Mouse (Mus musculus) right cerebral cortex, postnatal 10 days (tissue): Measurements from ENCODE around the gene Serbp1.

ENCODE experiments used
- DNase-seq, 2 experiments: peaks; one replicate each; pipeline ENCODE4 v3.0.0; 2021; ENCODE audit warnings: low spot score in 2 of 2

Serbp1 gene

GRCm38 (mm10) chr6:67301230-67301629 lies 63.3 kb downstream of the Serbp1 start:
- no peak for DNase-seq

GRCm38 (mm10) chr6:67302471-67302870 lies 64.5 kb downstream of the Serbp1 start:
- no peak for DNase-seq

- DNase-seq, result no peak
Measured at GRCm38 (mm10) chr6:67303210-67303609, 65.2 kb downstream of the Serbp1 start.

- no peak for DNase-seq
Measured at GRCm38 (mm10) chr6:67308994-67309393, 71.0 kb downstream of the Serbp1 start.

- DNase-seq, result no peak
Measured at GRCm38 (mm10) chr6:67309752-67310151, 71.8 kb downstream of the Serbp1 start.

DNA sequence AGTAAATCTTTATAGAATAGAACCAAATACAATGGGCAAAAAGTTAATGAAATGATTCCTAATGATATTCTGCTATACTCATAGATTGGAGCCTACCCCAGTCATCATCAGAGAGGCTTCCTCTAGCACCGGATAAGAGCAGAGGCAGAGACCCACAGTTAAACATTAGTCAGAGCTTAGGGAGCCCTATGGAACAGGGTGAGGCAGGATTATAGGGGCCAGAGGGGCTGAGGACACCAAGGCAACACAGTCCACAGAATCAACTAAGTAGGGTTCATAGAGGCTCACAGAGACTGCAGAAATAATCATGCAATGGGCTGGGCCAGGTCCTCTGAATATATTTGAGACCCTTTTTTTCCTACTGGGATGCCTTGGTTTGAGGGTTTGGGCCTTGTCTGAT lies 76.7 kb downstream of the Serbp1 start:
- no peak for DNase-seq

DNA sequence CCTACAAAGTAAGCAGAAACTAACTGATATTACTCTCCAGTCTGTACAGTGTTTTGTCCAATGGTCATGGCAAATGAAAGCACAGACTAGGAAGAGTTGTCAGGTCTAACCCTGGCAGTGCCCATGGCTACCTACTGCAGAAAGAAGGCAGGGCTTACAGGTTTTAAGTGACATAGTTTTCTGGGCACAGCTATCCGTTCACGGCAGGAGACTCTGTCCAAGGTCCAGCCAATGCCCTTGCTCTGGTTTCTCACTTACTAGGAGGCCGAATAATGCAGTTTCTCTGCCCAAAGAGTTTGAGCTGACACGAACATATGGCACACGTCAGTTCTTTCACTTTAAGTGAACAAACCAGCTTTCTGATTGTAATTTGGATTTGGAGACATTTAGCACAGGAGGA lies 79.1 kb downstream of the Serbp1 start:
- DNase-seq, result no peak

DNA sequence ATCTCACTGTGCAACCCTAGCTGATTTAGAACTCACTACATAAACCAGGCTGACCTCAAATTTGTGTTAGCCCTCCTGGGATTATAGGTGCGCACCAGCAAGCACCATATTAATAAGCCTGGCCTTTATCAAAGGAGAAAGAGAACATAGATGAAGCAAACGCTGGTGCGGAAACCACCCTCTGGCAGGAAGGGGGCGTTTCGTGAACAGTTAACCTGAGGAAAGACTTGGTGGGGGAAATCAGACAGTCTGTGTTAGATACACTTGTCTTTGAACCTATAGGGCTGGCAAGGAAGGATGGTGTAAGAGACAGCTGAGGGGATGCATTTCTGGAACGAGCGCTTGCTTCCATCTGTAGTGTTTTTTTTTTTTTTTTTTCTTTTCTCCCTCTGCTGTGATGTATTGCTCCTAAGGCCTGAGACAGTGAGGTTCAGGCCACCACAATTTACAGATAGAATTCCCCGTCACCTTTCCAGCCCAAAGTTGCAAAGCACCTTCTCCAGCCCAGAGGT lies 79.9 kb downstream of the Serbp1 start:
- DNase-seq, result no peak

DNA sequence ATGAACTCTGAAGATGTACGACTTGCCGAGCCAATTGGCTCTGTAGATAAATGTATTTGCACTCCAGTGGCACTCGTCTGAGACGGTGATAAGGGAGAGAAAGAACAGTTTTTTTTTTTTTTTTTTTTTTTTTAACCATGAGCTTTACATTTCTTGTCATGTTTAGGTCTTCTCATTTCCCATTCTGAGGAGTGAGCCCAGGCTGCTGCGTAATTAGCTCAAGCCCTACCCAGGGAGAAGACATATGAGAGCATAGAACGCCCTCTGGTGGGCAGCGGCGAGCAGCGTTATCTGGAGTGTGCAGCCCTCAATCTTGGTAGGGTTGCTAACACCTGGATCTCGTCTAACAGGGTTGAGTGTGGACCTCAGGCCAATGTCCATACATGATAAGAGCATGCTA lies 80.5 kb downstream of the Serbp1 start:
- peak; percentile 71 to 80 for DNase-seq

- DNase-seq, result no peak
Measured at GRCm38 (mm10) chr6:67323788-67324187, 85.8 kb downstream of the Serbp1 start.

GRCm38 (mm10) chr6:67337943-67338342 lies 100.0 kb downstream of the Serbp1 start:
- no peak for DNase-seq

DNA sequence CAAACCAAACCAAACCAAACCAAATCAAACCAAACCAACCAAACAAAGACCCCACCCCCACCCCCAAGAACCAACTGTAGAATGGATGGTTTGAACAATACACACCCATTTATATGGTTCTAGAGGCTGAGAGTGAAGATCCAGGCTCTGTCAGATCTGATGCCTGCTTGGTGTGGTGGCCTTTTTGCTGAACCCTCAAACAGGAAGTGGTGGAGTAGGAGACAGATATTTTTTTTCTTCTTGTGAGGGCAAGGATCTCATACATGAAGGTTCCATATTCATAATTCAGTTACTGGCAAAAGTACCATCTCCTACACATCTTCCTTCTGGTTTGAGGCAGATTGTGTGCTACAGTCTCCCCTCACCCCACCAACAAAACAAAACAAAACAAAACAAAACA lies 101.5 kb downstream of the Serbp1 start:
- no peak for DNase-seq
